In genomic region chr5:31326850-31327249, GRCm38 (mm10) we compare ENCODE assay signal across 11 mouse cellular contexts. TPM values are rescaled to one million over a fixed set of nuclear protein-coding genes. Genes with fewer than 3 reads are reported as not detected.
A peak's percentile ranks its signal among the peaks of the same experiment; 100 is the strongest.
DNase-seq lines count a peak whose midpoint lies in the region; ATAC-seq and TF ChIP-seq lines count a peak whose summit lies in the region.
"Had no signal": no experiment of that assay in that cellular context is flagged by ENCODE, and none has a peak within 500 bp of the region (broad histone marks: within the 10 kb centered on the region; RNA-seq: fewer than 3 reads in every experiment).

No protein-coding gene starts in this region.

- WGBS in midbrain, embryonic 10.5 days = 16% methylated on average over 5 of the region's 5 CpGs
- WGBS in midbrain, embryonic 15.5 days = 16% methylated on average over 5 of the region's 5 CpGs
- WGBS in midbrain, embryonic 16.5 days = 19% methylated on average over 5 of the region's 5 CpGs
- WGBS in forebrain, postnatal 0 days = 12% methylated on average over 5 of the region's 5 CpGs

- no peaks in the 10 kb centered on the region for H3K36me3 ChIP-seq in midbrain, embryonic 10.5 days
- H3K36me3 ChIP-seq in midbrain, embryonic 15.5 days (replicated peaks) = no peaks in the 10 kb centered on the region
- H3K36me3 ChIP-seq in midbrain, embryonic 16.5 days (ENCODE audit: control insufficient read depth, insufficient read depth, low read length) = no peaks in the 10 kb centered on the region
- H3K36me3 ChIP-seq in forebrain, postnatal 0 days (ENCODE audit: insufficient read depth) = no peaks in the 10 kb centered on the region
- H3K36me3 ChIP-seq: G1E had no signal

- no peak overlapping the region for H3K4me3 ChIP-seq in midbrain, embryonic 10.5 days
- no peak overlapping the region for H3K4me3 ChIP-seq in midbrain, embryonic 15.5 days
- no peak overlapping the region for H3K4me3 ChIP-seq in midbrain, embryonic 16.5 days (ENCODE audit: low read depth, low read length)
- H3K4me3 ChIP-seq in forebrain, postnatal 0 days (ENCODE audit: low read depth, low read length) = no peak overlapping the region

- TF ChIP-seq CTCF in forebrain, postnatal 0 days (IDR thresholded peaks at IDR 0.05; ENCODE audit: low read depth) = no peak

- H3K9ac ChIP-seq in midbrain, embryonic 15.5 days = no peak overlapping the region
- H3K9ac ChIP-seq in midbrain, embryonic 16.5 days (ENCODE audit: low read depth, low read length) = no peak overlapping the region
- no peak overlapping the region for H3K9ac ChIP-seq in forebrain, postnatal 0 days

- no peak overlapping the region for H3K4me2 ChIP-seq in midbrain, embryonic 15.5 days
- H3K4me2 ChIP-seq in midbrain, embryonic 16.5 days (ENCODE audit: low read length) = no peak overlapping the region
- H3K4me2 ChIP-seq in forebrain, postnatal 0 days (ENCODE audit: low read depth) = no peak overlapping the region
- H3K4me2 ChIP-seq: midbrain, embryonic 11.5 days had no signal

- ATAC-seq in midbrain, embryonic 15.5 days (replicated peaks) = no peak
- no peak for ATAC-seq in midbrain, embryonic 16.5 days
- ATAC-seq in forebrain, postnatal 0 days = no peak

- no peaks in the 10 kb centered on the region for H3K9me3 ChIP-seq in midbrain, embryonic 10.5 days (replicated peaks)
- no peaks in the 10 kb centered on the region for H3K9me3 ChIP-seq in midbrain, embryonic 15.5 days
- H3K9me3 ChIP-seq in midbrain, embryonic 16.5 days (replicated peaks; ENCODE audit: control insufficient read depth, low read length, poor library complexity, severe bottlenecking) = no peaks in the 10 kb centered on the region
- no peaks in the 10 kb centered on the region for H3K9me3 ChIP-seq in forebrain, postnatal 0 days (ENCODE audit: low read length)
- H3K9me3 ChIP-seq: G1E had no signal

- no peaks in the 10 kb centered on the region for H3K4me1 ChIP-seq in midbrain, embryonic 10.5 days
- H3K4me1 ChIP-seq in midbrain, embryonic 15.5 days = no peaks in the 10 kb centered on the region
- no peaks in the 10 kb centered on the region for H3K4me1 ChIP-seq in midbrain, embryonic 16.5 days (ENCODE audit: control insufficient read depth, insufficient read depth, low read length)
- H3K4me1 ChIP-seq in forebrain, postnatal 0 days (ENCODE audit: insufficient read depth) = no peaks in the 10 kb centered on the region

- no peaks in the 10 kb centered on the region for H3K27me3 ChIP-seq in midbrain, embryonic 10.5 days (ENCODE audit: low read depth, poor library complexity, severe bottlenecking)
- H3K27me3 ChIP-seq in midbrain, embryonic 15.5 days (replicated peaks) = no peaks in the 10 kb centered on the region
- no peaks in the 10 kb centered on the region for H3K27me3 ChIP-seq in midbrain, embryonic 16.5 days (ENCODE audit: control insufficient read depth, insufficient read depth, low read depth, low read length)
- H3K27me3 ChIP-seq in forebrain, postnatal 0 days (ENCODE audit: insufficient read depth, low read length) = no peaks in the 10 kb centered on the region

- DNase-seq in cerebellum, postnatal 14 days = peak; percentile 3 to 14
- DNase-seq in cerebellum, adult 9-11 months = no peak
- peak; percentile 13 for DNase-seq in midbrain, embryonic 10.5 days (ENCODE audit: low spot score)
- DNase-seq in kidney, postnatal 14 days = peak; percentile 12
- peak; percentile 13 to 18 for DNase-seq in thymus, postnatal 36 days
- no peak for DNase-seq in forebrain, postnatal 0 days
- DNase-seq: gastrocnemius, postnatal 10 days had no signal

- H3K27ac ChIP-seq in midbrain, embryonic 10.5 days (replicated peaks) = no peak overlapping the region
- no peak overlapping the region for H3K27ac ChIP-seq in midbrain, embryonic 15.5 days
- no peak overlapping the region for H3K27ac ChIP-seq in midbrain, embryonic 16.5 days (ENCODE audit: low read length)
- no peak overlapping the region for H3K27ac ChIP-seq in forebrain, postnatal 0 days (ENCODE audit: low read depth, low read length)

RNA-seq across cellular contexts. Expression of gene Gckr, which starts 29.6 kb away (rescaled TPM):
- polyA plus RNA-seq in midbrain, embryonic 10.5 days (2016; fragmentation: Nextera tagmentation; extraction: Ambion mirVana) = 0.24 TPM in 1 of 2 replicates, not detected in the other
- polyA plus RNA-seq in midbrain, embryonic 15.5 days (2015; fragmentation: Nextera tagmentation; extraction: Ambion mirVana) = 0.50 and 0.74 TPM in 2 replicates
- polyA plus RNA-seq in midbrain, embryonic 16.5 days (2015; fragmentation: Nextera tagmentation; extraction: Ambion mirVana) = 0.42 and 1.6 TPM in 2 replicates
- 0.05 and 1.5 TPM in 2 replicates for total RNA-seq in forebrain, postnatal 0 days (2014; rRNA removed)
- 0.23 and 0.54 TPM in 2 replicates for polyA plus RNA-seq in forebrain, postnatal 0 days (2015; fragmentation: Nextera tagmentation; extraction: Ambion mirVana)
- polyA plus RNA-seq: G1E had no signal

RNA-seq across cellular contexts. Expression of gene Fndc4, which starts 31.0 kb away (rescaled TPM):
- polyA plus RNA-seq in midbrain, embryonic 10.5 days (2016; fragmentation: Nextera tagmentation; extraction: Ambion mirVana) = 48.9 and 51.0 TPM in 2 replicates
- polyA plus RNA-seq in midbrain, embryonic 15.5 days (2015; fragmentation: Nextera tagmentation; extraction: Ambion mirVana) = 107 and 113 TPM in 2 replicates
- 96.2 and 97.6 TPM in 2 replicates for polyA plus RNA-seq in midbrain, embryonic 16.5 days (2015; fragmentation: Nextera tagmentation; extraction: Ambion mirVana)
- 156 and 201 TPM in 2 replicates for total RNA-seq in forebrain, postnatal 0 days (2014; rRNA removed)
- polyA plus RNA-seq in forebrain, postnatal 0 days (2015; fragmentation: Nextera tagmentation; extraction: Ambion mirVana) = 108 and 111 TPM in 2 replicates
- polyA plus RNA-seq: G1E had no signal

RNA-seq across cellular contexts. Expression of gene Ift172, which starts 35.9 kb away (rescaled TPM):
- 33.8 and 40.6 TPM in 2 replicates for polyA plus RNA-seq in midbrain, embryonic 10.5 days (2016; fragmentation: Nextera tagmentation; extraction: Ambion mirVana)
- 34.3 and 36.6 TPM in 2 replicates for polyA plus RNA-seq in midbrain, embryonic 15.5 days (2015; fragmentation: Nextera tagmentation; extraction: Ambion mirVana)
- 32.3 and 40.0 TPM in 2 replicates for polyA plus RNA-seq in midbrain, embryonic 16.5 days (2015; fragmentation: Nextera tagmentation; extraction: Ambion mirVana)
- 31.1 and 42.6 TPM in 2 replicates for total RNA-seq in forebrain, postnatal 0 days (2014; rRNA removed)
- 9.9 and 12.8 TPM in 2 replicates for polyA plus RNA-seq in forebrain, postnatal 0 days (2015; fragmentation: Nextera tagmentation; extraction: Ambion mirVana)

Comparison
In these comparisons a context has a peak if more than half of its experiments do, and no peak if none do; other contexts are left out.
1. DNase-seq: peak in cerebellum, postnatal 14 days (2 of 2), midbrain, embryonic 10.5 days (single experiment), kidney, postnatal 14 days (single experiment) and thymus, postnatal 36 days (2 of 2); none in cerebellum, adult 9-11 months (single experiment) and forebrain, postnatal 0 days (single experiment).